Comparison of ENCODE assay signal across 8 mouse cellular contexts in the genomic region with DNA sequence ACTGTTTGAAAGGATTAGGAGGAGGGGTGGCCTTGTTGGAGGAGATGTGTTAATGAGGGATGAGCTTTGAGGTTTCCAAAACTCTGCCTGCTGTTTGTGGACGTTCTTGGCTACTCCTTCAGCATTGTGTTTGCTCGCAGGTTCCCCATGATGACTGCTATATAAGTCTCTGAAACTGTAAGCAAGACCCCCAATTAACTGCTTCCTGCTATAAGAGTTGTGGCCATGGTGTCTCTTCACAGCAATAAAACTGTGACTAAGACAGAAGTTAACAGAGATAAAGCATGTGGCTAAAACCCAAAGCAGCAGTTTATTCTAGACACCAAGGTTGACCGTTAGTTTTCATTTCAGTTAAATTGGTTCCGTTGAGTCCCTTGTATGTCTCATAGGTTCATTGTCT. TPM values are rescaled to one million over a fixed set of nuclear protein-coding genes. Genes with fewer than 3 reads are reported as not detected.
DNase-seq lines count a peak whose midpoint lies in the region; ATAC-seq and TF ChIP-seq lines count a peak whose summit lies in the region.
"Had no signal": no experiment of that assay in that cellular context is flagged by ENCODE, and none has a peak within 500 bp of the region (broad histone marks: within the 10 kb centered on the region; RNA-seq: fewer than 3 reads in every experiment).

No protein-coding gene starts in this region.

- H3K27me3 ChIP-seq in thymus, adult 2 months (ENCODE audit: control insufficient read depth, insufficient read depth, low read length) = no peaks in the 10 kb centered on the region
- no peaks in the 10 kb centered on the region for H3K27me3 ChIP-seq in forebrain, embryonic 11.5 days (ENCODE audit: control insufficient read depth, insufficient read depth, low read length)
- no peaks in the 10 kb centered on the region for H3K27me3 ChIP-seq in liver, embryonic 16.5 days (ENCODE audit: control insufficient read depth, insufficient read depth, low read depth, low read length)

- peak overlapping the region; percentile 26 for H3K4me3 ChIP-seq in thymus, adult 2 months (ENCODE audit: control insufficient read depth, insufficient read depth, low read length)
- H3K4me3 ChIP-seq in forebrain, embryonic 11.5 days (ENCODE audit: low read depth, low read length) = peak overlapping the region; percentile 78
- H3K4me3 ChIP-seq in liver, embryonic 16.5 days (ENCODE audit: low read depth, low read length) = peak overlapping the region; percentile 98

- no peak for ATAC-seq in forebrain, embryonic 11.5 days (replicated peaks; ENCODE audit: low FRiP score)
- no peak for ATAC-seq in liver, embryonic 16.5 days (ENCODE audit: low read depth)

- H3K4me2 ChIP-seq in forebrain, embryonic 11.5 days (ENCODE audit: low read depth, low read length, severe bottlenecking) = peak overlapping the region; percentile 72
- peak overlapping the region; percentile 52 for H3K4me2 ChIP-seq in liver, embryonic 16.5 days (ENCODE audit: low read depth, low read length)

- no peaks in the 10 kb centered on the region for H3K9me3 ChIP-seq in forebrain, embryonic 11.5 days (ENCODE audit: control insufficient read depth, low read length)
- H3K9me3 ChIP-seq in liver, embryonic 16.5 days (replicated peaks; ENCODE audit: control insufficient read depth, low read length) = no peaks in the 10 kb centered on the region

- no peak for DNase-seq in thymus, adult 2 months
- no peak for DNase-seq in thymus, postnatal 10 days (ENCODE audit: low spot score in 2 of 2)
- DNase-seq in forebrain, embryonic 11.5 days (ENCODE audit: low spot score) = no peak
- DNase-seq in adrenal gland, postnatal 36 days = no peak
- DNase-seq in frontal cortex, postnatal 14 days (ENCODE audit: low spot score in 2 of 2) = no peak
- no peak for DNase-seq in thymus, postnatal 14 days
- DNase-seq: cerebellum, adult 9-10 months had no signal

- WGBS in thymus, adult 2 months = 21% methylated on average over 4 of the region's 4 CpGs
- 21% methylated on average over 4 of the region's 4 CpGs for WGBS in forebrain, embryonic 11.5 days
- WGBS in liver, embryonic 16.5 days (ENCODE audit: insufficient replicate concordance) = 5% methylated on average over 4 of the region's 4 CpGs

- H3K27ac ChIP-seq in thymus, adult 2 months (ENCODE audit: control insufficient read depth, insufficient read depth, low read length) = no peak overlapping the region
- H3K27ac ChIP-seq in forebrain, embryonic 11.5 days (ENCODE audit: low read depth, low read length) = peak overlapping the region; percentile 94; the same call in 1 of the 2 replicates
- peak overlapping the region; percentile 95; the same call in 1 of the 2 replicates for H3K27ac ChIP-seq in liver, embryonic 16.5 days (ENCODE audit: low read length)

- H3K36me3 ChIP-seq in thymus, adult 2 months (ENCODE audit: control insufficient read depth, insufficient read depth, low read length) = no peaks in the 10 kb centered on the region
- H3K36me3 ChIP-seq in forebrain, embryonic 11.5 days (ENCODE audit: control insufficient read depth, insufficient read depth, low read length) = no peaks in the 10 kb centered on the region
- H3K36me3 ChIP-seq in liver, embryonic 16.5 days (ENCODE audit: control insufficient read depth, insufficient read depth) = no peaks in the 10 kb centered on the region

- TF ChIP-seq CTCF in thymus, adult 2 months (IDR thresholded peaks at IDR 0.05; ENCODE audit: borderline replicate concordance, control insufficient read depth, extremely low read depth, insufficient read depth, low read length, poor library complexity) = no peak

- H3K4me1 ChIP-seq in thymus, adult 2 months (replicated peaks; ENCODE audit: control insufficient read depth, insufficient read depth, low read length) = no peaks in the 10 kb centered on the region
- H3K4me1 ChIP-seq in forebrain, embryonic 11.5 days (replicated peaks; ENCODE audit: control insufficient read depth, insufficient read depth, low read length) = no peaks in the 10 kb centered on the region; the same call in 1 of the 2 replicates
- H3K4me1 ChIP-seq in liver, embryonic 16.5 days (ENCODE audit: control insufficient read depth, low read depth, low read length) = peaks cover 3% of the 10 kb centered on the region

- peak overlapping the region; percentile 86 for H3K9ac ChIP-seq in forebrain, embryonic 11.5 days (ENCODE audit: low read length)
- peak overlapping the region; percentile 98 for H3K9ac ChIP-seq in liver, embryonic 16.5 days (ENCODE audit: low read depth, low read length)

- TF ChIP-seq POLR2A in thymus, adult 2 months (IDR thresholded peaks at IDR 0.05; ENCODE audit: control insufficient read depth, extremely low read depth, insufficient read depth, low read length, poor library complexity) = no peak

RNA-seq across cellular contexts. Expression of a gene that starts 0.9 kb away (rescaled TPM):
- 3.8 and 4.8 TPM in 2 replicates for polyA plus RNA-seq in thymus, adult 2 months (2012; rRNA removed)
- polyA plus RNA-seq in forebrain, embryonic 11.5 days (2014; fragmentation: Nextera tagmentation; extraction: Ambion mirVana) = 61.0 and 69.4 TPM in 2 replicates
- 52.2 and 57.6 TPM in 2 replicates for polyA plus RNA-seq in liver, embryonic 16.5 days (2015; fragmentation: Nextera tagmentation; extraction: Ambion mirVana)
- total RNA-seq in adrenal gland, postnatal 36 days (2021) = 1 to 10 TPM; 2.1 to 2.4 TPM

RNA-seq across cellular contexts. Expression of a gene that starts 13.3 kb away (rescaled TPM):
- polyA plus RNA-seq in thymus, adult 2 months (2012; rRNA removed) = 7.8 and 10.4 TPM in 2 replicates
- 8.3 and 8.9 TPM in 2 replicates for polyA plus RNA-seq in forebrain, embryonic 11.5 days (2014; fragmentation: Nextera tagmentation; extraction: Ambion mirVana)
- 2.0 and 2.1 TPM in 2 replicates for polyA plus RNA-seq in liver, embryonic 16.5 days (2015; fragmentation: Nextera tagmentation; extraction: Ambion mirVana)
- total RNA-seq in adrenal gland, postnatal 36 days (2021) = 1 to 10 TPM; 5.0 to 5.1 TPM

RNA-seq across cellular contexts. Expression of a gene that starts 18.7 kb away (rescaled TPM):
- 6.1 and 7.1 TPM in 2 replicates for polyA plus RNA-seq in thymus, adult 2 months (2012; rRNA removed)
- polyA plus RNA-seq in forebrain, embryonic 11.5 days (2014; fragmentation: Nextera tagmentation; extraction: Ambion mirVana) = 22.1 and 24.0 TPM in 2 replicates
- 13.3 and 13.4 TPM in 2 replicates for polyA plus RNA-seq in liver, embryonic 16.5 days (2015; fragmentation: Nextera tagmentation; extraction: Ambion mirVana)
- total RNA-seq in adrenal gland, postnatal 36 days (2021) = 10 to 100 TPM; 16.7 to 18.8 TPM

Comparison
In these comparisons a context has a peak if more than half of its experiments do, and no peak if none do; other contexts are left out.
1. H3K4me3 ChIP-seq: peak in every context shown above with its lines; median percentile 98 in liver, embryonic 16.5 days; 78 in forebrain, embryonic 11.5 days; 26 in thymus, adult 2 months.